Mouse (Mus musculus): ENCODE results near the gene Nfkbiz.

Nfkbiz gene

DNA sequence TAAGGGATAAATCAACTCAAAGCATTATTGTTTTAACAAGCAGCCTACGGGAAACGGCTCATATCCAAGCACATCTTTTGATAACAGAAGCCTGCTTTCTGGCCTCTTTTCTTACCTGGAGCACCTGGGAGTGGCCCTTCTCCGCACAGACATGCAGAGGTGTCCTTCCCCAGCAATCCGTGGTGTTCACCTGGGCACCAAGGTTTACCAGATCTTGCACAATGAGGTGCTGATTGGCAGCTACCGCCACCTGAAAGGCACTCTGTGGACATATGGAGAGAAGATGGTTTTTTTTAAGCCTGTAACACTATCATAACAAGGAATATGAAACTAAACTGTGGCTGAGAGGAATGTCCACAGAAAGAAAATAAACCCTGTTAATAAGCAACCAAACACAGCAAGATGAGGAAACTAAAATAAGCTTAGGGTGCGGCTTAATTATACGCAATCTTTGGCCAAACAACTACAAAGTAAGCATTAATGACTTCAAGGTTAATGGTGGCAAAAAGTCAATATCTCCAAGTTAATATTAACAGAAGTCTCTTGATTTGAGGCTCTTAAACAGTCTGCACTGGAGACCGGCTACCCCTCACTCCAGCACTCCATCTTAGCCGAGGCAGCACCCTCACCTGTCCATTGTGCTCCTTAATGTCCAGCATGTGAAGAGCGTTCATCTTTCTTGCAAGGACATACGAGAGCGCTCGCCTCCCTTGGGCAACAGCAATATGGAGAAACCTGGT is 22.3 kb downstream of the Nfkbiz start:
- H3K9me3 ChIP-seq (ENCODE audit: low read length): no peaks in the 10 kb centered on the region
- peaks cover 11% of the 10 kb centered on the region for H3K27me3 ChIP-seq (ENCODE audit: insufficient read depth, low read length)
- TF ChIP-seq NANOG (IDR thresholded peaks at IDR 0.05; ENCODE audit: borderline replicate concordance, low read length): no peak
- no peak for TF ChIP-seq POU5F1 (IDR thresholded peaks at IDR 0.05; ENCODE audit: borderline replicate concordance, low read length)
- TF ChIP-seq CTCF (conservative IDR thresholded peaks at IDR 0.05; ENCODE audit: low read length): no peak
- peaks cover 76% of the 10 kb centered on the region for H3K36me3 ChIP-seq (ENCODE audit: insufficient read depth, low read length)
- peaks cover 65% of the 10 kb centered on the region for H3K4me1 ChIP-seq (replicated peaks; ENCODE audit: low read depth, low read length)
- no peak overlapping the region; the same call in 1 of the 2 replicates for H3K4me3 ChIP-seq (replicated peaks; ENCODE audit: low read length)

DNA sequence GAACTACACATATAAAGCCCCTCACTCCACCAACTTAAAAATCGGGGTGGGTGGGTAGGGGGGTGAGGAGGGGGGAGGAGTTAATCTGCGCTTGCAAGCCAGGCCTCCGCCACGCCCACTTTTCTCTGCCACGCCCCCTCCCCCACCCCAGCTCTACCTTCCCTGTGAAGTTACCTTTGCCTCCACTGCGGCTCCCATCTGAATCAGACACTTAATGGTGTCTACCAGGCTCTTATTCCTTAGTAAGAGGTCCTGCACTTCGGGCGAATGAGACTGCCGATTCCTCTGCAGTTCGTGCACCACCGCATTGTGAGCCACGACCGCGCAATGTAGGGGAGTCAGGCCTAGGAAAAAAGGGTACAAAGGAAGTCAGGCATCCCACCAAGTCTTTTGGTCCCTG is 23.2 kb downstream of the Nfkbiz start:
- Histone ChIP-seq H3K9me3 (ENCODE audit: low read length) (no peaks in the 10 kb centered on the region), H3K27me3 (ENCODE audit: insufficient read depth, low read length) (peaks cover 9% of the 10 kb centered on the region), H3K36me3 (ENCODE audit: insufficient read depth, low read length) (peaks cover 84% of the 10 kb centered on the region), H3K4me1 (replicated peaks; ENCODE audit: low read depth, low read length) (peaks cover 56% of the 10 kb centered on the region), H3K4me3 (replicated peaks; ENCODE audit: low read length) (peak overlapping the region; percentile 51)
- TF ChIP-seq NANOG (IDR thresholded peaks at IDR 0.05; ENCODE audit: borderline replicate concordance, low read length) (no peak), POU5F1 (IDR thresholded peaks at IDR 0.05; ENCODE audit: borderline replicate concordance, low read length) (no peak), CTCF (conservative IDR thresholded peaks at IDR 0.05; ENCODE audit: low read length) (no peak)

DNA sequence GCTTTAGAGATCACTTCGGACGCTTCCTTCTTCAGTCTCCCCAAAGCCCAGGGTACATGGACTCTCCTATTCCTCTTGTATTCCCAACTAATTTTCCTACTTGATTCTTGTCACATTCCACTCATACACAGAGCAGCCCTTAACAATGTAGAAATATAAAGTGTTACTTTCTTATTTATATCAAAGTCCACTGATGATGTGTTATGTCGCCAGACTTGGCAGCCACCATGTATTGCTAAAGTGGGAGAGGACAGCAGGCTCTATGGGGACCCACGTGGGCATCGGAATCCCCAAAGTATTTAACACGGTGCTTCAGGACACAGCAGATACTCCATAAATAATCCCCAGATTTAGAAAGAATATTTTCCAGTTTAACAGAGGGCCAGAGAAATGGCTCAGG is 24.0 kb downstream of the Nfkbiz start:
- peaks cover 4% of the 10 kb centered on the region; the same call in 1 of the 2 replicates for H3K27me3 ChIP-seq (ENCODE audit: insufficient read depth, low read length)
- no peak for TF ChIP-seq NANOG (IDR thresholded peaks at IDR 0.05; ENCODE audit: borderline replicate concordance, low read length)
- no peak for TF ChIP-seq POU5F1 (IDR thresholded peaks at IDR 0.05; ENCODE audit: borderline replicate concordance, low read length)
- TF ChIP-seq CTCF (conservative IDR thresholded peaks at IDR 0.05; ENCODE audit: low read length): no peak
- H3K36me3 ChIP-seq (ENCODE audit: insufficient read depth, low read length): peaks cover 85% of the 10 kb centered on the region
- no peaks in the 10 kb centered on the region for H3K9me3 ChIP-seq (ENCODE audit: low read length)
- H3K4me3 ChIP-seq (replicated peaks; ENCODE audit: low read length): peak overlapping the region; percentile 59
- peaks cover 49% of the 10 kb centered on the region for H3K4me1 ChIP-seq (replicated peaks; ENCODE audit: low read depth, low read length)

DNA sequence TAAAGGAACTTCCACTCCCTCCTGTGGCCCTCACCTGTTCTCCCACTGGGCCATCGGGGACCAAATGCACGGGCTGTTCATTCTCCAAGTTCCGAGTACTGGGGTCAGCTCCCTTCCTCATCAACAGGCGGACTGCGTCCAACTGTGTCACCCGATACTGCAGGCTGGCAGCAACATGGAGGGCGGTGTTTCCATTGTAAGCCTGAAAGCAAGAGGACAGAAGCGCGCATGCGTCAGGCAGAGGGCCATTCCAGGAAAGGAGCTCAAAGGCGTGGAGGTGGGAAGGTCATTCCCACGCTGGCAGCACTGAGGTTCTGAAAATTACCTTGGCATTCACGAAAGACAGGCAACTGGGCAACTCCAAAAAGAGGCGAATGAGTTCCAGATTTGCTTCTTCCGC is 24.8 kb downstream of the Nfkbiz start:
- H3K4me3 ChIP-seq (replicated peaks; ENCODE audit: low read length): peak overlapping the region; percentile 59
- peaks cover 42% of the 10 kb centered on the region for H3K4me1 ChIP-seq (replicated peaks; ENCODE audit: low read depth, low read length)
- H3K27me3 ChIP-seq (ENCODE audit: insufficient read depth, low read length): no peaks in the 10 kb centered on the region
- TF ChIP-seq POU5F1 (IDR thresholded peaks at IDR 0.05; ENCODE audit: borderline replicate concordance, low read length) (no peak), CTCF (conservative IDR thresholded peaks at IDR 0.05; ENCODE audit: low read length) (no peak), NANOG (IDR thresholded peaks at IDR 0.05; ENCODE audit: borderline replicate concordance, low read length) (no peak)
- H3K9me3 ChIP-seq (ENCODE audit: low read length): no peaks in the 10 kb centered on the region
- peaks cover 79% of the 10 kb centered on the region for H3K36me3 ChIP-seq (ENCODE audit: insufficient read depth, low read length)

DNA sequence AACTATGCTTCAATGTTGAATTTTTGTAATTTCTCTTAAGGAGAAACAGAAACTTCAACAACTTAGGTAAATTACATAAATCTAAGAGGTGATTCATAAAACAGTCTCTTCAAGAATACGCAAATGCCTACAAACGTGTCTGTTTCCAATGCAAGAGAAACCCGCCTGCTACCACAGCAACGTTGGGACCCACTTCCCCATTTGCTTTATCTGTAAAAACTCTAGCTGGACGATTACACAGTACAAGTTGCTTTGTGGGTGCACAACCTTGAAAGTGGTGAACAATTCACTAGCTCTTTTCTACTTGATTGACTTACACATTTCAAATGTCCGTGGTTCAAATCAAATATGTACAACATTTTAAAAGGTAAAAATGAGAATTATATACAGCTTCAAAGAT is 26.9 kb downstream of the Nfkbiz start:
- no peak overlapping the region for H3K4me3 ChIP-seq (replicated peaks; ENCODE audit: low read length)
- H3K36me3 ChIP-seq (ENCODE audit: insufficient read depth, low read length): peaks cover 58% of the 10 kb centered on the region
- no peak for TF ChIP-seq NANOG (IDR thresholded peaks at IDR 0.05; ENCODE audit: borderline replicate concordance, low read length)
- TF ChIP-seq CTCF (conservative IDR thresholded peaks at IDR 0.05; ENCODE audit: low read length): no peak
- no peak for TF ChIP-seq POU5F1 (IDR thresholded peaks at IDR 0.05; ENCODE audit: borderline replicate concordance, low read length)

DNA sequence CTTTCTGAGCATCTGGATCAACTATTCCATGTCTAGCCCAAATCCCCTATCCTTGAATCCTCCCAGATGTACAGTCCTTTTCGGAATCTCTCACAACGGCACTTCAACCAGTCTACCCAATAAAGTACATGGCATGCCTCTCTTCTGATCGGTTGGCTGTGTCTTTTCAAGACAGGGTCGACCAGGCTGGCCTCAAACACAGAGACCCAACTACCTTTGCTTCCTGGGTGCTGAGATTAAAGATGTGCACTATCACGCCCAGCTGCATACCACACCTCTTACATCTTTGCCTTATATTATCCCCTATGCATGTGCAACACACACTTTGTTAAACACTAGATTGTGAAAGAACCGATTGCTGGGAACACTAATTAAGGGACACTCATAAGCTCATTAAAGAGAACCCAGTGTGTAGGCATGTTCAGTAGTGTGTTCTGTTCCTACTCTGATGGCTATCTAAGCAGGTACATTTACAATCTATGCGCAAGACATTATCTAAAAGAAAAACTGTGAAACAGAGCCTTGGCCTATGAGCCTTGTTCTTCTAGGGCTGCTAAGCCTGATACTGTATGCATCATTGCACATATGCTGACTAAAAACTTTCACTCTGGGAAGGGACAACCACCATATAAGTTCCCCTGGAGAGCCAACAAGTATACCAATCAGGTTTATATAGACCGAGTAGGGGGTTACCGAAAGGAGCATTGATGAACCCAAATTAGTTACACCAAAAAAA is 28.8 kb downstream of the Nfkbiz start:
- TF ChIP-seq POU5F1 (IDR thresholded peaks at IDR 0.05; ENCODE audit: borderline replicate concordance, low read length): no peak
- no peak for TF ChIP-seq NANOG (IDR thresholded peaks at IDR 0.05; ENCODE audit: borderline replicate concordance, low read length)
- no peak for TF ChIP-seq CTCF (conservative IDR thresholded peaks at IDR 0.05; ENCODE audit: low read length)
- H3K36me3 ChIP-seq (ENCODE audit: insufficient read depth, low read length): peaks cover 43% of the 10 kb centered on the region
- H3K4me1 ChIP-seq (replicated peaks; ENCODE audit: low read depth, low read length): peaks cover 31% of the 10 kb centered on the region
- H3K9me3 ChIP-seq (ENCODE audit: low read length): no peaks in the 10 kb centered on the region
- H3K27me3 ChIP-seq (ENCODE audit: insufficient read depth, low read length): no peaks in the 10 kb centered on the region
- no peak overlapping the region for H3K4me3 ChIP-seq (replicated peaks; ENCODE audit: low read length)

More for the DNA sequence above, 26.9 kb downstream of the Nfkbiz start:
- no peaks in the 10 kb centered on the region for H3K27me3 ChIP-seq (ENCODE audit: insufficient read depth, low read length)
- peaks cover 48% of the 10 kb centered on the region for H3K4me1 ChIP-seq (replicated peaks; ENCODE audit: low read depth, low read length)
- no peaks in the 10 kb centered on the region for H3K9me3 ChIP-seq (ENCODE audit: low read length)

DNA sequence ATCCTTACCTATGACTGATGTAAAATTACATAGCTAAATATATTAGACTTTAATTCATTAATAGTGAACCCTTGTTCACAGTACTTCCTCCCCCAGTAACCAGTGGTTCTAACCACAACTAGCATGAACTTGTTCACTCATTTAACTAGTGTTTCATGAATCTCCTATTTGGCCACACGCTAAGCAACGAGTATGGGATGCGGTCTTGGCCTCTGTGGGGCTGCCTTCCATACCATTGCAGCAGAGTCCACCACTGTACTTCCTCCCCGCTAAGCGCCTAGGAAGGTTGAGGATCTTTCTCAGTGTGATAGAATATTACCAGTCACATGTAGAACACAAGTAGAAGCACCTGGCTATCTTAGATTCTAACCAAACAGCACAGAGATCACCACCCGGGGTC is 29.4 kb downstream of the Nfkbiz start:
- H3K4me3 ChIP-seq (replicated peaks; ENCODE audit: low read length): no peak overlapping the region
- no peaks in the 10 kb centered on the region for H3K9me3 ChIP-seq (ENCODE audit: low read length)
- H3K36me3 ChIP-seq (ENCODE audit: insufficient read depth, low read length): peaks cover 37% of the 10 kb centered on the region
- no peaks in the 10 kb centered on the region for H3K27me3 ChIP-seq (ENCODE audit: insufficient read depth, low read length)
- peaks cover 25% of the 10 kb centered on the region for H3K4me1 ChIP-seq (replicated peaks; ENCODE audit: low read depth, low read length)
- TF ChIP-seq CTCF (conservative IDR thresholded peaks at IDR 0.05; ENCODE audit: low read length) (no peak), NANOG (IDR thresholded peaks at IDR 0.05; ENCODE audit: borderline replicate concordance, low read length) (no peak), POU5F1 (IDR thresholded peaks at IDR 0.05; ENCODE audit: borderline replicate concordance, low read length) (no peak)

DNA sequence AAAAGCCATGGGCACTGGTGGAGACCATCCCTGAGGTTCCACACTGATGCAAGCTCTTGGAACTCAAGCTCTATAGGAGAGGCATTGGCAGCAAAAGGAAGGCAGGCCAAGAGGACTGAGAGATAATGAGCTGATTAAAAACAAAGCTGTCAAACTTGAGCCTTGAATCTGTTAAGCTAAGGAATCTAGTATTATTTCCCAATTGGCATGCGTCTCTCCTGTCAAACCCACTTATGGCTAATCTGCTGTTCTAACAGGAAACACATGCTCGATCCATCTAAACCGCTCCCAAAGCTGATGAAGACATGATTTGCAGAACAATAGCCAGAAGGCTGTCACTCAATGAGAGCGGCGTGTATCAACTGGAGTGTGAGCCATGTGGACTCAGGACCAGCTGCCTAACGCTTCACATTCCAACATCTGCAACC is 31.2 kb downstream of the Nfkbiz start:
- Histone ChIP-seq H3K27me3 (ENCODE audit: insufficient read depth, low read length) (no peaks in the 10 kb centered on the region), H3K4me3 (replicated peaks; ENCODE audit: low read length) (no peak overlapping the region), H3K4me1 (replicated peaks; ENCODE audit: low read depth, low read length) (peaks cover 7% of the 10 kb centered on the region), H3K36me3 (ENCODE audit: insufficient read depth, low read length) (peaks cover 19% of the 10 kb centered on the region), H3K9me3 (ENCODE audit: low read length) (no peaks in the 10 kb centered on the region)
- TF ChIP-seq NANOG (IDR thresholded peaks at IDR 0.05; ENCODE audit: borderline replicate concordance, low read length): no peak
- TF ChIP-seq CTCF (conservative IDR thresholded peaks at IDR 0.05; ENCODE audit: low read length): no peak
- TF ChIP-seq POU5F1 (IDR thresholded peaks at IDR 0.05; ENCODE audit: borderline replicate concordance, low read length): no peak
